Mouse (Mus musculus) G1E (cell line): Measurements from ENCODE around the gene Prima1.

Source experiments
- CTCF ChIP-seq: IDR thresholded peaks from 2 replicates; pipeline ENCODE4 v1.5.1; 2012; ENCODE audit warnings: low read depth, low read length, inconsistent platforms, mixed read lengths
- GATA1 ChIP-seq: IDR thresholded peaks from 2 replicates; pipeline ENCODE4 v1.6.1; 2012; ENCODE audit warnings: borderline replicate concordance, low read length, inconsistent platforms, mixed read lengths
- POLR2AphosphoS5 ChIP-seq: IDR thresholded peaks from 2 replicates; pipeline ENCODE4 v1.6.1; 2012; ENCODE audit warnings: low read depth, low read length, inconsistent platforms; ENCODE audit not compliant: insufficient replicate concordance

- TF ChIP-seq CTCF, result no peak
- no peak for TF ChIP-seq POLR2AphosphoS5
- TF ChIP-seq GATA1, result no peak
Observed at GRCm38 (mm10) chr12:103241311-103242082, 453 bp downstream of the Prima1 start.
